Mouse (Mus musculus) embryonic facial prominence, embryonic 13.5 days (tissue): ENCODE measurements around the gene Csrnp2. TPM values are rescaled to one million over a fixed set of nuclear protein-coding genes. Genes with fewer than 3 reads are reported as not detected.
A peak's percentile ranks its signal among the peaks of the same experiment; 100 is the strongest.

Experiments used
- ATAC-seq: fragments of 200-750 bp; cut with Nextera tagmentation; 2 replicates; pipeline ENCODE4 v1.8.0; 2017; ENCODE audit warnings: low read depth; ENCODE audit not compliant: insufficient number of reproducible peaks, insufficient read depth, low FRiP score, low TSS enrichment
- H3K27ac ChIP-seq: fragments of 300-500 bp; sonication (generic); 2 replicates; pipeline ENCODE4 v1.5.1; 2015; ENCODE audit warnings: moderate library complexity, mild to moderate bottlenecking, inconsistent platforms
- H3K27me3 ChIP-seq: fragments of 300-500 bp; sonication (generic); 2 replicates; pipeline ENCODE4 v1.6.1; 2015; ENCODE audit warnings: mild to moderate bottlenecking, inconsistent platforms
- H3K36me3 ChIP-seq: fragments of 300-500 bp; sonication (generic); 2 replicates; pipeline ENCODE4 v1.6.1; 2015; ENCODE audit warnings: mild to moderate bottlenecking, inconsistent platforms
- H3K4me1 ChIP-seq: fragments of 300-500 bp; sonication (generic); 2 replicates; pipeline ENCODE4 v1.6.1; 2015; ENCODE audit warnings: inconsistent platforms
- H3K4me2 ChIP-seq: fragments of 300-500 bp; sonication (generic); 2 replicates; pipeline ENCODE4 v1.6.1; 2015; ENCODE audit warnings: moderate library complexity, mild to moderate bottlenecking, inconsistent platforms
- H3K4me3 ChIP-seq: fragments of 300-500 bp; sonication (generic); 2 replicates; pipeline ENCODE4 v1.5.1; 2015; ENCODE audit warnings: mild to moderate bottlenecking, inconsistent platforms
- H3K9ac ChIP-seq: fragments of 300-500 bp; sonication (generic); 2 replicates; pipeline ENCODE4 v1.6.1; 2015; ENCODE audit warnings: mild to moderate bottlenecking, inconsistent platforms
- H3K9me3 ChIP-seq: fragments of 300-500 bp; sonication (generic); 2 replicates; pipeline ENCODE4 v1.6.1; 2016; ENCODE audit warnings: inconsistent platforms
- WGBS: fragments of 180-500 bp; shearing (Covaris S2); methylation state at CpG from one replicate; pipeline ENCODE4 v1.1.7; 2015; ENCODE audit warnings: mixed read lengths; 5-methylcytosine and 5-hydroxymethylcytosine counted together
- polyA plus RNA-seq: library from polyadenylated mRNA; unstranded; fragments of >200 nt; fragmentation: Nextera tagmentation; extraction: Ambion mirVana; gene quantifications from 2 replicates; pipeline ENCODE4 v1.2.1, GENCODE M21; 2015

Gene Csrnp2
- polyA plus RNA-seq, 1 experiment from 2014 or later, result 24.8 TPM

DNA sequence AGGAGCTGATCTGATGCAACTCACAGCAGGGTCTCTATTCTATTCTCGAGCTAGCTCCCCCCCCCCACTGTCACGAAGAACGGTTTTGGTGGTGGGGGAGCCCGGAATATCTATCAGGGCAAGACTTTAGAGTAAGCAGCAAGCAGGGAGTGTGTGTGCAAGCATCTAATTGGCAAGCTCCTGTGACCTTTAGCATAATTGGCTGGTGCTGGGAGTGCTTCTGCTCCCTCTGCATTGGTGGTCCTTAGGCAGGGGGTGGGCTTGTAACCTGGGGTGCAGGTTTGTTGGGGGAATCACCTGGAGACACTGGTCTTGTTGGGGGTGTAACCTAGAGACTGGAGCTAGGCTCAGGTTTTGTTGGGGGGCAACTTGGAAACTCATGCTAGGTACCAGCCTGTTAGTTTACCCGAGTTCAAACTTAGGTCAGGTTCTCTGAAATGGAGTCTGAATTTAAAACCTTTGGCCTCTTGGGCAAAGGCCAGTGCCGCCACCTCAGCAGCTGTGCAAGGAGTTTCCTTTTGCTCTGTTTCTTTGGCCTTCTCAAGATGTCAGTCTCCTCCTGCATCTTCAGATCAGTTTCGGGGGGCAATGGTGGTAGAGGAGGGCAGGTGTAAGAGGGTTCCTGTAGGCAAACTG is 38.8 kb downstream of the Csrnp2 start:
- H3K4me2 ChIP-seq, result no peak overlapping the region
- H3K27me3 ChIP-seq, result no peaks in the 10 kb centered on the region
- H3K4me3 ChIP-seq, result no peak overlapping the region
- no peak overlapping the region for H3K27ac ChIP-seq
- H3K9ac ChIP-seq, result no peak overlapping the region
- no peaks in the 10 kb centered on the region for H3K9me3 ChIP-seq
- WGBS, result 55% methylated on average over 7 of the region's 7 CpGs
- no peak for ATAC-seq
- H3K4me1 ChIP-seq, result peaks cover 7% of the 10 kb centered on the region
- no peaks in the 10 kb centered on the region for H3K36me3 ChIP-seq

DNA sequence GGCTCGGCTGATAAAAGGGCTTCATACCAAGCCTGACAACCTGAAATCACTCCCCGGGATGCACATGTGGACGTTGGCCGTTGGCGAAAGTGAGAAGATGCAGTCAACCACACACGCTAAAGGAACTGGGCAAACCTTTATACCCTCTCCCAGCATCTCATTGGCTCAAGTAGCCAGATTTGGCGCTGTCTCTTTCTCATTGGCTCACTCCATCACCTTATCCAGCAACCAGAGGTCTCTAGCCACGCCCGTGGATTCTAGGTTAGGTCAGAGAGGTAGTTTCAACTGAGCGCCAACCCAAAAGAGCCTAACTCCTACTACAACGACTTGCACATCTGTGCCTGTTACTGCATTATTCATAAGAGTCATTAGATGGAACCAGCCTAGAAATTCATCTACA is 42.8 kb downstream of the Csrnp2 start:
- WGBS, result 80% methylated on average over 11 of the region's 11 CpGs
- Histone ChIP-seq H3K27ac (no peak overlapping the region), H3K4me2 (no peak overlapping the region), H3K9ac (no peak overlapping the region), H3K36me3 (no peaks in the 10 kb centered on the region), H3K4me1 (peaks cover 13% of the 10 kb centered on the region), H3K9me3 (no peaks in the 10 kb centered on the region), H3K27me3 (no peaks in the 10 kb centered on the region), H3K4me3 (no peak overlapping the region)
- no peak for ATAC-seq

DNA sequence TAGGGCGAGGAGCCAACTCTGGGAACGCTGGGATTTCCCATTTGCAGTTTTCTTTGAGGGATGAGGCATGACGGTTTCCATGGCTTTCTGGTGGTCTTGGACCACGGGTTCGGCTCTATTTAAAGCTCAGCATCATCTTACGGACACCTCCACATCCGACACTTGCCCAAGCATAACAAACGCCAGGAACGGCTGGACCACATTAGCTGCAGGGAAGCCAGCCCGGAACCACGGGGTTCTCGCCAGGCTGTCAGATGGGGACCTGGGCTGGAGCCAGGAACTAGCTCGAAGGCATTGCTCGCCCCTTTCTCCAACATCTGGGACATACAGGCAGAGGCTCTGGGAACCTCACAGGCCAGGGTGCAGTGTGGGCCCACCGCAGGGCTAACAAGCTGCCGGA is 44.0 kb downstream of the Csrnp2 start:
- Histone ChIP-seq H3K36me3 (no peaks in the 10 kb centered on the region), H3K9me3 (no peaks in the 10 kb centered on the region), H3K9ac (no peak overlapping the region), H3K4me3 (no peak overlapping the region), H3K4me2 (peak overlapping the region; percentile 20; the same call in 1 of the 2 replicates), H3K27me3 (no peaks in the 10 kb centered on the region), H3K4me1 (peaks cover 10% of the 10 kb centered on the region), H3K27ac (peak overlapping the region; percentile 30)
- 32% methylated on average over 16 of the region's 16 CpGs for WGBS
- ATAC-seq, result no peak

DNA sequence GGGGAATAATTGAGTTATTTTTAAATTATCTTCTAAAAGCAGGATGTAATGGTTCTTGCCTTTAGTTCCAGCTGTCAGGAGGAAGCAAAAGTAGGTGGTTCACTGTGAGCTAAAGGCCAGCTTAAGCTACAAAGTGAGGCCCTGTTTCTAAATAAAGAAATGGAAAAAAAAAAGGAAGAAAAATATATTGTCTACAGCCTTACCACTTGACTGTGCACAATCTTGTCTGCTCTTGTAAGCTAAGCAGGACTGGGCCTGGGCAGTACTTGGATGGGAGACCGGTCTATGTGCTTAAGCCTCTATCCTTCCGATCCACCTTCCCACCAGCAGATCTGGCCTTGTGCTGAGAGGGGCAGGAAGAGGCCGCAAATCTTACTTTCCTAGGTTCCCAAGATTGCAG is 45.8 kb downstream of the Csrnp2 start:
- no peak overlapping the region for H3K4me2 ChIP-seq
- no peak overlapping the region for H3K27ac ChIP-seq
- H3K36me3 ChIP-seq, result no peaks in the 10 kb centered on the region
- no peak for ATAC-seq
- no peak overlapping the region for H3K4me3 ChIP-seq
- WGBS, result 91% methylated on average over 3 of the region's 3 CpGs
- H3K9ac ChIP-seq, result no peak overlapping the region
- no peaks in the 10 kb centered on the region for H3K27me3 ChIP-seq
- H3K4me1 ChIP-seq, result peaks cover 10% of the 10 kb centered on the region
- H3K9me3 ChIP-seq, result no peaks in the 10 kb centered on the region

DNA sequence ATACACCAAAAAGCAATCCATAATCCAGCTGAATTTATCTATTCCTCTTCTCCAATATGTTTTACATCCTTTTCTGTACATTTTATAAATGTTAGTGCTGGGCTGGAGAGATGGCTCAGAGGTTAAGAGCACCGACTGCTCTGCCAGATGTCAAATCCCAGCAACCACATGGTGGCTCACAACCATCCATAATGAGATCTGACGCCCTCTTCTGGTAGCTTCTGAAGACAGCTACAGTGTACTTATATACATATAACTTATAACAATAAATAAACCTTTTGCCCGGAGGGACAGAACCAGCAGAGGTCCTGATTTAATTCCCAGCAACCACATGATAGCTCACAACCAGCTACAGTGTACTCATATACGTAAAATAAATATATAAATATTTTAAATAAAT is 46.7 kb downstream of the Csrnp2 start:
- no peak overlapping the region for H3K27ac ChIP-seq
- no peak overlapping the region for H3K9ac ChIP-seq
- peaks cover 17% of the 10 kb centered on the region for H3K4me1 ChIP-seq
- no peaks in the 10 kb centered on the region for H3K9me3 ChIP-seq
- H3K4me3 ChIP-seq, result no peak overlapping the region
- H3K27me3 ChIP-seq, result no peaks in the 10 kb centered on the region
- no peaks in the 10 kb centered on the region for H3K36me3 ChIP-seq
- 76% methylated on average over 4 of the region's 4 CpGs for WGBS
- no peak for ATAC-seq
- H3K4me2 ChIP-seq, result no peak overlapping the region

DNA sequence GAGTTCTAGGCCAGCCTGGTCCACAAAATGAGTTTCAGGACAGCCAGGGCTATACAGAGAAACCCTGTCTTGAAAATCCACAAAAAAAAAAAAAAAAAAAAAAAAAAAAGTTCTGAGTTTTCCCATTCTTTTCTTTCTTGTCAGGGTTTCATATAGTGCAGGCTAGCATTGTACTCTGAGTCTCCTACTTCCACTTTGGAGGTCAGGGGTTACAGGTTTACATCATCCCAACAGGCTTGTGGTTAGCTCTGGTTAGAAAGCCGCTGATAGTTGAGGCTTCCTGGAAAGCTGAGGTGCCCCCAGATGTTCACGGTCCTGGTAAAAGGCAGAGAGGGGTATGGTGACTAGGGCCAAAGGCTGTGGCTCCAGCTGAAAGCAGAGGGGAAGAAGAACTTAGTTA is 48.4 kb downstream of the Csrnp2 start:
- H3K4me3 ChIP-seq, result no peak overlapping the region
- no peak for ATAC-seq
- H3K4me1 ChIP-seq, result peaks cover 21% of the 10 kb centered on the region
- H3K9me3 ChIP-seq, result no peaks in the 10 kb centered on the region
- no peak overlapping the region for H3K27ac ChIP-seq
- H3K36me3 ChIP-seq, result no peaks in the 10 kb centered on the region
- no peaks in the 10 kb centered on the region for H3K27me3 ChIP-seq
- H3K9ac ChIP-seq, result no peak overlapping the region
- 78% methylated on average over 2 of the region's 2 CpGs for WGBS
- H3K4me2 ChIP-seq, result no peak overlapping the region

DNA sequence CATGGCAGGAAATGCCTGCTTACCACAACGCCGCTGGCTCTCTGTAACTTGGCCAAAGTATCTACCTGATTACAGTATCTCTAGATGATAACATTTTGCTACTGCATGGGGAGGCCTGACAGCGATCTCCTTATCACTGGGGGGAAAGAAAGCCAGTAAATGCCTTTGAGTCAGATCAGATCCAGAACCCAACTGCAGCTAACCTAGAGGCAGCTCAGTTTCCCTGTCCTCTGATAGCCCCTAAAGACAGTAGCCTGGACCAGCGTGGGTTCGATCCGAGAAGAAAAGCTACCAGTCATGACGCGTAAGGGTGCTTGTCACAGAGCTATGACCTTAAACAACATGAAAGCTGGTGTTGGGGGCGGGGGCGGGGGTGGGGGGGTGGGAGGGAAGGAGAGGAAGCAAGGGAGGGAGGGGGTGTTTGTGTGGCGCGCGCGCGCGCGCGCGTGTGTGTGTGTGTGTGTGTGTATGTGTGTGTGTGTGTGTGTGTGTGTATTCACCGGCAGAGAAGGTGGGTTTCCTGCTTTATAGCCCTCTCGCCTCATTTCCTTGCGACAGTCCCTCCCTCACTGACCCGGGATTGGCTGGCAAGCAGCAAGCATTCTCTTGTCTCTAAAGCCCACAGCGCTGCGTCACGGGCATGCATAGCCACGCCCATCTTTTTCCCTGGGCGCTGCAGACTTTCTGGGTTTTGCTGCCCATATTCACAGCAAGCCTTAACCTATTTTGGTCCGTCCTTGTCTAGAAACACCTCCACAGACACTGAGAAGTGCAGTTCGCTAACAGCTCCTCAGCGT is 52.0 kb downstream of the Csrnp2 start:
- H3K9ac ChIP-seq, result peak overlapping the region; percentile 72
- H3K27me3 ChIP-seq, result no peaks in the 10 kb centered on the region
- H3K9me3 ChIP-seq, result no peaks in the 10 kb centered on the region
- peak overlapping the region; percentile 45 for H3K4me3 ChIP-seq
- H3K27ac ChIP-seq, result peak overlapping the region; percentile 94
- peak overlapping the region; percentile 78 for H3K4me2 ChIP-seq
- H3K4me1 ChIP-seq, result peaks cover 11% of the 10 kb centered on the region; the same call in 1 of the 2 replicates
- H3K36me3 ChIP-seq, result no peaks in the 10 kb centered on the region
- peak; percentile 92 for ATAC-seq
- WGBS, result 4% methylated on average over 26 of the region's 31 CpGs

DNA sequence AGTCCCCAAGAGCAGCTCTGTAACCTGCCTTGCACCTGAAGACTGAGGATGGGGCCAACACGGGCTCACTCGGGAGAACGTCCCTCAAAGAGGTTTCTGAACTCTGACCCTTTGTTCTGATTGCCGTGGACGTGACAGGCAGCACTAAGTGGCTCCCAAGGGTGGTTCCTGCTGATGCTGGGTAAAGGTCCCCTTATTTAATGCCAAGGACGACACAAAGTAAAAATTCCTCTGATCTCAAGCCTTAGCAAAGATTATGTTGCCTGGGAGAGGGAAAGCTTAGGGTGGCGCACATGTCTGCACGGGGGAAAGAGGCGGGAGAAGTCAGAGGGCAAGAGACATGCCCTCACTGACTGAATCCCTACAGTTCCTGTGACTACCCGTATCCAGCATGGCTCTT is 58.8 kb downstream of the Csrnp2 start:
- H3K27me3 ChIP-seq, result no peaks in the 10 kb centered on the region

DNA sequence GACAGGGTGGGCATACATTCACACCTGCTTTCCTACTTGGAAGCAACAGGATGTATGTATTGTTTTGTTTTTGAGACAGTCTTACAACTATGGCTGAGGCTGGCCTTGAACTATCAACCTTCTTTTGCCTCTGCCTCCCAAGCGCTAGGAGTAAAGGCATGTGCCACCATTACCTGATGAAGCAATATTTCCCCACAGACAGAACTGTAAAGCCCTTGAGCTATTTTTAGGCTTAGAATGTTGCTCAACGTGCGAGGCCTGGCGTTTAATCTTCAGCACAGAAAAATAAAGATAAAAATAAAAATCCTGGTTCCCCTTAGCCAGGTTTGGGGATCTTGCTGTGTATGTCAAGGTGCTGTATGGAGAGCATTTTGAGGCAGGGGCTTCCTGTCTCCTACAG is 59.2 kb downstream of the Csrnp2 start:
- no peak for ATAC-seq
- Histone ChIP-seq H3K4me1 (no peaks in the 10 kb centered on the region), H3K9me3 (no peaks in the 10 kb centered on the region), H3K9ac (no peak overlapping the region), H3K4me2 (no peak overlapping the region), H3K27me3 (no peaks in the 10 kb centered on the region), H3K27ac (no peak overlapping the region), H3K36me3 (no peaks in the 10 kb centered on the region), H3K4me3 (no peak overlapping the region)
- WGBS, result 82% methylated on average over 4 of the region's 4 CpGs

More for the DNA sequence above, 58.8 kb downstream of the Csrnp2 start:
- no peak overlapping the region for H3K9ac ChIP-seq
- H3K4me3 ChIP-seq, result no peak overlapping the region
- H3K4me1 ChIP-seq, result no peaks in the 10 kb centered on the region
- WGBS, result 67% methylated on average over 10 of the region's 10 CpGs
- no peak for ATAC-seq
- no peak overlapping the region for H3K27ac ChIP-seq
- no peaks in the 10 kb centered on the region for H3K9me3 ChIP-seq
- no peak overlapping the region for H3K4me2 ChIP-seq
- no peaks in the 10 kb centered on the region for H3K36me3 ChIP-seq

DNA sequence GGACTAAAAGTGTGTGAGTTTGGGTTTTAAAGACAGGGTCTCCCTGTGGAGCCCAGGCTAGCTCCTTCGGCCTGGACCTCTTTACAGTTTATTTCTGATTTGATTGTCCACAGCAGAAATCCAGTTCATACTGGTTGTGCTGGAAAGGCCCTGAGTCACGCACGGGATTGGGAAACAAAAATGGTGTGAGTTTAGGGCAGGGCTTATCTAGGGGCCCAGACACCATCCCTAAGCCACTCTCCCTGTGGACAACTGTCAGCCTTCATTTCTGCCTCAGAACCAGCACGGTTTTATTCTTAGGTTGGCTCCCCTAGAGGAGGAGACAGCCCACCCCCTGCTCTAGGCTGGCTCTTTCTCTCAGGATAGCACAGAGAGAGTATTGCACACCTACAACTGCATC is 62.1 kb downstream of the Csrnp2 start:
- Histone ChIP-seq H3K9me3 (no peaks in the 10 kb centered on the region), H3K4me1 (no peaks in the 10 kb centered on the region), H3K4me2 (no peak overlapping the region), H3K36me3 (no peaks in the 10 kb centered on the region), H3K27me3 (no peaks in the 10 kb centered on the region), H3K4me3 (no peak overlapping the region), H3K9ac (no peak overlapping the region), H3K27ac (no peak overlapping the region)
- WGBS, result 61% methylated on average over 4 of the region's 4 CpGs
- ATAC-seq, result no peak

DNA sequence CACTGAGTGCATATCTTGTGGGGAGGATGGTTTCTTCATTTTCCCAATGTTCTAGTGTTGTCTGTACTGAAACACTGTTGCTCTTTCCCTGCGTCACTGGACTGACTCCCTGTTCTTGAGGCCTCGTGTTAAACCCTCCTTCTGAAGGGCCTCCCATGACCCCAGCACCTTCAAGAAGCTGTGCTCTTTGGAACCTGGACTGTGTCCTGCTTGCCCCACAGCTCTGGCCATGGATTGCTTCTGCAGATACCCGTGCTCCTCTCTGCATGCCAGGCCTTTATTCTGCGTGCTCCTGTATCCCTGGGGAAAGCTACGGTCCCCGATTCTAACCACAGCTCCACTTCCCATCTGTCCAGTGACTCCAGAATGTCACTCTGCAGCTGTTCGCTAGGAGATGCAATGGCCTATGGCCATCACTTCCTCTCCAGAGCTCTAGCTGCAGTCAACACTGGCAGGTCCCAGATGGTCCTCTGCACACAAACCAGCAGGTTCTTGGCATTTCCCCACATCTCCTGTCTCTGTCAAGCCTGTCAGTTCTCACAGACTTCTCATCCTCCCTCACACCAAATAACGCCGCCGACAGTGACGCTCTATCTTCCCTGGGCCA is 65.2 kb downstream of the Csrnp2 start:
- 82% methylated on average over 11 of the region's 11 CpGs for WGBS

More for the DNA sequence above, 65.2 kb downstream of the Csrnp2 start:
- H3K9ac ChIP-seq, result no peak overlapping the region
- no peak overlapping the region for H3K4me2 ChIP-seq
- no peak for ATAC-seq
- no peaks in the 10 kb centered on the region for H3K4me1 ChIP-seq
- no peak overlapping the region for H3K4me3 ChIP-seq
- no peaks in the 10 kb centered on the region for H3K36me3 ChIP-seq
- H3K27ac ChIP-seq, result no peak overlapping the region
- H3K27me3 ChIP-seq, result peaks cover 5% of the 10 kb centered on the region
- H3K9me3 ChIP-seq, result no peaks in the 10 kb centered on the region
